10 mouse cellular contexts compared by ENCODE assay signal in genomic region chr2:144692219-144692732, GRCm38 (mm10).
DNase-seq lines count a peak whose midpoint lies in the region; ATAC-seq and TF ChIP-seq lines count a peak whose summit lies in the region.
"Had no signal": no experiment of that assay in that cellular context is flagged by ENCODE, and none has a peak within 500 bp of the region (broad histone marks: within the 10 kb centered on the region; RNA-seq: fewer than 3 reads in every experiment).

No protein-coding gene starts in this region.

- H3K27me3 ChIP-seq in intestine, postnatal 0 days (replicated peaks; ENCODE audit: control insufficient read depth, insufficient read depth, low read length) = no peaks in the 10 kb centered on the region
- H3K27me3 ChIP-seq in intestine, embryonic 15.5 days (replicated peaks) = no peaks in the 10 kb centered on the region
- no peaks in the 10 kb centered on the region for H3K27me3 ChIP-seq in stomach, postnatal 0 days (ENCODE audit: control insufficient read depth, insufficient read depth, low read length)
- H3K27me3 ChIP-seq: hindbrain, embryonic 15.5 days had no signal

- TF ChIP-seq CTCF in intestine, postnatal 0 days (IDR thresholded peaks at IDR 0.05; ENCODE audit: low read depth) = peak; percentile 55
- peak; percentile 57 for TF ChIP-seq CTCF in stomach, postnatal 0 days (IDR thresholded peaks at IDR 0.05; ENCODE audit: low read depth)

- H3K36me3 ChIP-seq in intestine, postnatal 0 days (ENCODE audit: control insufficient read depth, insufficient read depth) = no peaks in the 10 kb centered on the region
- no peaks in the 10 kb centered on the region for H3K36me3 ChIP-seq in intestine, embryonic 15.5 days
- H3K36me3 ChIP-seq in stomach, postnatal 0 days (ENCODE audit: control insufficient read depth, insufficient read depth, low read length) = no peaks in the 10 kb centered on the region
- H3K36me3 ChIP-seq: forebrain, embryonic 10.5 days; hindbrain, embryonic 15.5 days had no signal

- TF ChIP-seq EP300 in stomach, postnatal 0 days (optimal IDR thresholded peaks at IDR 0.05) = no peak

- H3K9ac ChIP-seq in intestine, postnatal 0 days (ENCODE audit: low read depth, low read length) = no peak overlapping the region
- no peak overlapping the region for H3K9ac ChIP-seq in intestine, embryonic 15.5 days
- H3K9ac ChIP-seq in stomach, postnatal 0 days (ENCODE audit: low read length) = no peak overlapping the region
- H3K9ac ChIP-seq: hindbrain, embryonic 15.5 days had no signal

- H3K27ac ChIP-seq in intestine, postnatal 0 days (ENCODE audit: low read depth, low read length) = no peak overlapping the region
- no peak overlapping the region for H3K27ac ChIP-seq in intestine, embryonic 15.5 days
- H3K27ac ChIP-seq in stomach, postnatal 0 days (replicated peaks) = no peak overlapping the region
- H3K27ac ChIP-seq: forebrain, embryonic 10.5 days; hindbrain, embryonic 15.5 days had no signal

- no peaks in the 10 kb centered on the region for H3K9me3 ChIP-seq in intestine, postnatal 0 days (ENCODE audit: control insufficient read depth)
- no peaks in the 10 kb centered on the region for H3K9me3 ChIP-seq in intestine, embryonic 15.5 days
- H3K9me3 ChIP-seq in stomach, postnatal 0 days (ENCODE audit: control insufficient read depth, low read length) = no peaks in the 10 kb centered on the region
- H3K9me3 ChIP-seq: forebrain, embryonic 10.5 days; hindbrain, embryonic 15.5 days had no signal

- no peaks in the 10 kb centered on the region for H3K4me1 ChIP-seq in intestine, postnatal 0 days (replicated peaks; ENCODE audit: control insufficient read depth, insufficient read depth, low read length)
- no peaks in the 10 kb centered on the region for H3K4me1 ChIP-seq in intestine, embryonic 15.5 days (replicated peaks)
- H3K4me1 ChIP-seq in stomach, postnatal 0 days (replicated peaks; ENCODE audit: control insufficient read depth, insufficient read depth) = no peaks in the 10 kb centered on the region
- H3K4me1 ChIP-seq: forebrain, embryonic 10.5 days; hindbrain, embryonic 15.5 days had no signal

- no peak overlapping the region for H3K4me2 ChIP-seq in intestine, postnatal 0 days (replicated peaks; ENCODE audit: low read depth)
- no peak overlapping the region for H3K4me2 ChIP-seq in intestine, embryonic 15.5 days (replicated peaks)
- no peak overlapping the region for H3K4me2 ChIP-seq in stomach, postnatal 0 days (replicated peaks; ENCODE audit: low read depth)
- H3K4me2 ChIP-seq: hindbrain, embryonic 15.5 days had no signal

- peak; percentile 6 for DNase-seq in thymus, postnatal 14 days
- no peak for DNase-seq in thymus, postnatal 0 days (ENCODE audit: low spot score)
- DNase-seq in stomach, postnatal 0 days (ENCODE audit: low spot score) = no peak
- DNase-seq in cerebellum, postnatal 36 days = no peak
- DNase-seq in thymus, postnatal 36 days = no peak

- 85% methylated on average over 8 of the region's 8 CpGs for WGBS in intestine, postnatal 0 days
- WGBS in intestine, embryonic 15.5 days = 84% methylated on average over 8 of the region's 8 CpGs
- WGBS in stomach, postnatal 0 days = 83% methylated on average over 8 of the region's 8 CpGs

- H3K4me3 ChIP-seq in intestine, postnatal 0 days (ENCODE audit: low read depth, low read length) = no peak overlapping the region
- no peak overlapping the region for H3K4me3 ChIP-seq in intestine, embryonic 15.5 days (replicated peaks)
- no peak overlapping the region for H3K4me3 ChIP-seq in stomach, postnatal 0 days (ENCODE audit: low read depth, low read length)
- H3K4me3 ChIP-seq: forebrain, embryonic 10.5 days; hindbrain, embryonic 15.5 days had no signal

- ATAC-seq in intestine, postnatal 0 days = no peak
- no peak for ATAC-seq in intestine, embryonic 15.5 days
- peak; percentile 81 for ATAC-seq in granulocyte monocyte progenitor cell, adult 5-6 weeks (replicated peaks; ENCODE audit: poor library complexity, severe bottlenecking)
- ATAC-seq in stomach, postnatal 0 days (ENCODE audit: low FRiP score, low TSS enrichment) = no peak
